Mouse (Mus musculus) cerebellum, adult 2 months (tissue): ENCODE data around the gene Mad1l1. TPM values are rescaled to one million over a fixed set of nuclear protein-coding genes. Genes with fewer than 3 reads are reported as not detected.

ENCODE experiments used
- DNase-seq, 2 experiments: peaks; one replicate each; pipeline ENCODE4 v3.0.0; 2021
- H3K27ac ChIP-seq: fragments of 200-500 bp; 2 replicates; pipeline ENCODE4 v1.5.1; 2012; ENCODE audit warnings: low read length, control low read depth, inconsistent platforms; ENCODE audit not compliant: insufficient read depth
- H3K27me3 ChIP-seq: fragments of 200-500 bp; 2 replicates; pipeline ENCODE4 v1.6.1; 2012; ENCODE audit warnings: inconsistent platforms, mild to moderate bottlenecking, low read length, moderate library complexity; ENCODE audit not compliant: control insufficient read depth, insufficient read depth
- H3K4me1 ChIP-seq: fragments of 200-500 bp; 2 replicates; pipeline ENCODE4 v1.6.1; 2011; ENCODE audit warnings: low read length; ENCODE audit not compliant: control insufficient read depth, insufficient read depth
- H3K4me3 ChIP-seq: fragments of 200-500 bp; replicated peaks from 2 replicates; pipeline ENCODE3; 2011; ENCODE audit warnings: mild to moderate bottlenecking, low read depth, low read length, control low read depth; ENCODE audit not compliant: insufficient read depth
- CTCF ChIP-seq: fragments of 200-500 bp; IDR thresholded peaks from 2 replicates; pipeline ENCODE4 v1.5.1; 2011; ENCODE audit warnings: low read depth, mild to moderate bottlenecking, control low read depth, low read length, moderate library complexity, borderline replicate concordance; ENCODE audit not compliant: insufficient read depth
- POLR2A ChIP-seq: fragments of 200-500 bp; IDR thresholded peaks from 2 replicates; pipeline ENCODE4 v1.6.1; 2011; ENCODE audit warnings: low read length, control low read depth, borderline replicate concordance; ENCODE audit not compliant: insufficient read depth
- WGBS: fragments of 180-500 bp; shearing (Covaris S2); methylation state at CpG from one replicate; pipeline ENCODE4 v1.1.7; 2018; 5-methylcytosine and 5-hydroxymethylcytosine counted together
- polyA plus RNA-seq: library from polyadenylated mRNA; depleted of rRNA; stranded (reverse); fragments of >200 nt; gene quantifications from 2 replicates; pipeline ENCODE4 v1.2.3, GENCODE M21; 2012

Gene Mad1l1
- polyA plus RNA-seq, 1 experiment, result 25.3 TPM

GRCm38 (mm10) chr5:140219252-140219651, 102.1 kb downstream of the Mad1l1 start:
- WGBS, result 69% methylated on average over 1 of the region's 1 CpGs
- Histone ChIP-seq H3K27ac (no peak overlapping the region), H3K4me1 (peaks cover 13% of the 10 kb centered on the region), H3K4me3 (no peak overlapping the region), H3K27me3 (no peaks in the 10 kb centered on the region)
- no peak for DNase-seq
- TF ChIP-seq CTCF (no peak), POLR2A (no peak)

GRCm38 (mm10) chr5:140217900-140218299, 103.5 kb downstream of the Mad1l1 start:
- no peak overlapping the region for H3K4me3 ChIP-seq
- peaks cover 13% of the 10 kb centered on the region for H3K4me1 ChIP-seq
- peak; percentile 63 to 78 for DNase-seq
- WGBS, result 17% methylated on average over 2 of the region's 2 CpGs
- H3K27ac ChIP-seq, result no peak overlapping the region
- H3K27me3 ChIP-seq, result no peaks in the 10 kb centered on the region
- TF ChIP-seq POLR2A, result no peak
- TF ChIP-seq CTCF, result no peak

- Histone ChIP-seq H3K4me1 (peaks cover 13% of the 10 kb centered on the region), H3K27me3 (no peaks in the 10 kb centered on the region), H3K27ac (no peak overlapping the region), H3K4me3 (no peak overlapping the region)
- no peak for TF ChIP-seq POLR2A
- TF ChIP-seq CTCF, result no peak
- WGBS, result 89% methylated on average over 3 of the region's 3 CpGs
- no peak for DNase-seq
Measured at GRCm38 (mm10) chr5:140217083-140217482, 104.3 kb downstream of the Mad1l1 start.

- no peak for TF ChIP-seq POLR2A
- no peak for TF ChIP-seq CTCF
- 84% methylated on average over 4 of the region's 4 CpGs for WGBS
Measured at GRCm38 (mm10) chr5:140215471-140216087, 105.8 kb downstream of the Mad1l1 start.

GRCm38 (mm10) chr5:140213001-140213400, 108.4 kb downstream of the Mad1l1 start:
- no peaks in the 10 kb centered on the region for H3K27me3 ChIP-seq
- H3K27ac ChIP-seq, result no peak overlapping the region
- WGBS, result 82% methylated on average over 4 of the region's 4 CpGs
- TF ChIP-seq CTCF (no peak), POLR2A (no peak)
- H3K4me1 ChIP-seq, result peaks cover 13% of the 10 kb centered on the region; the same call in 1 of the 2 replicates
- DNase-seq, result no peak
- H3K4me3 ChIP-seq, result no peak overlapping the region

More at GRCm38 (mm10) chr5:140215471-140216087, 105.8 kb downstream of the Mad1l1 start:
- H3K27me3 ChIP-seq, result no peaks in the 10 kb centered on the region
- H3K4me1 ChIP-seq, result peaks cover 13% of the 10 kb centered on the region
- no peak overlapping the region for H3K4me3 ChIP-seq
- no peak overlapping the region for H3K27ac ChIP-seq
- no peak for DNase-seq

- no peak for DNase-seq
- TF ChIP-seq CTCF (no peak), POLR2A (no peak)
- Histone ChIP-seq H3K4me3 (no peak overlapping the region), H3K27me3 (no peaks in the 10 kb centered on the region), H3K27ac (no peak overlapping the region), H3K4me1 (0 out of 2 replicates have a peak, but pooled peaks cover 6% of the 10 kb centered on the region)
- 90% methylated on average over 6 of the region's 6 CpGs for WGBS
Measured at GRCm38 (mm10) chr5:140210417-140211184, 110.8 kb downstream of the Mad1l1 start.

GRCm38 (mm10) chr5:140208743-140209409, 112.5 kb downstream of the Mad1l1 start:
- DNase-seq, result no peak
- 0 out of 2 replicates have a peak, but pooled peaks cover 6% of the 10 kb centered on the region for H3K4me1 ChIP-seq
- no peaks in the 10 kb centered on the region for H3K27me3 ChIP-seq
- 47% methylated on average over 19 of the region's 19 CpGs for WGBS
- TF ChIP-seq POLR2A (no peak), CTCF (no peak)
- H3K27ac ChIP-seq, result no peak overlapping the region
- H3K4me3 ChIP-seq, result no peak overlapping the region
